Mouse (Mus musculus): ENCODE results near the gene Drosha. TPM values are rescaled to one million over a fixed set of nuclear protein-coding genes. Genes with fewer than 3 reads are reported as not detected.

The Drosha gene
- polyA plus RNA-seq (2012; rRNA removed) = 11.9 and 15.6 TPM in 2 replicates

DNA sequence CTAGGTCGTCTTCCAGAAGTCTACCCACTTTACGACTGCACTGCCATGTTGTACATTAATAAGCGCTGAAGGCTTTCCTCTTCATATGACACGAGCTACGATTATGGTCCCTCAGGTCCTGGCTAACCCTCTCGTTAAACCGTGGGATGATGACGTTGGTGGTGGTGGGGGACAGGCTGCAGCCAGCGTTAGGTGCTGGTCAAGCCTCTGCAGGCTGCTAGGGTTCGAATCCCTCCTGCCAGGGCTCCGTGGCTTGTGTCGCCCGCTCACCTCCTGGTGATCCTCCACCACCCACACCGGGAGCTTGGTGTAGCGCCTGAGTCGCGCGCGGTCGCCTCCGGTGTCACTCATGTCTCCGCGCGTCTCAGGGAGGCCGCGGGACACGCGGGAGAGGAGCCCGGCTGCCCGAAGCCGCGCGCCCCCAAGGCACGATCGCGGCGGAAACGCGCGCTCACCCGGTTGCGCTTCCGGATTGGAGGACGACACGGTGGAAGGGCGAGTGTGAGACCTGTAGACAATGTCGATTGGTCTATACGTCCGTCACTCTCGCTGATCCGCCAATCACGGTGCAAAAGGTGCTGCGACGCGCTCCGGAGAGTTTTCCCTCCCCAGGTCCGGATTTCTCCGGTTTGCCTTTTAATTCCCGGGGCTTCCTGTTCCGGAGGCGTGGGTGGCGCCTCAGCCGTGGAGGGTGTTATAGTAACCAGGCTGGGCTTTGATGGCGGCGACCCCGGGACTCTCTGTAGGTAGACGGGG, at the start of gene Drosha, which contains the start of gene 6030458C11Rik:
TSS of gene Drosha (plus strand) at position 619 of the 756 bp plus-strand sequence.
TSS of gene 6030458C11Rik (minus strand) at position 453 of the 756 bp plus-strand sequence.

Other genes with a start within 250 kb of the Drosha start
- gene Pdzd2, start 84.9 kb upstream of the Drosha start, polyA plus RNA-seq (2012; rRNA removed) = 6.4 and 7.9 TPM in 2 replicates
- 10.5 and 11.5 TPM in 2 replicates for gene 6030458C11Rik, start 166 bp upstream of the Drosha start, polyA plus RNA-seq (2012; rRNA removed)

Data from ovary, adult 2 months (tissue).